Mouse (Mus musculus): Measurements from ENCODE around the gene Pnkp.

DNA sequence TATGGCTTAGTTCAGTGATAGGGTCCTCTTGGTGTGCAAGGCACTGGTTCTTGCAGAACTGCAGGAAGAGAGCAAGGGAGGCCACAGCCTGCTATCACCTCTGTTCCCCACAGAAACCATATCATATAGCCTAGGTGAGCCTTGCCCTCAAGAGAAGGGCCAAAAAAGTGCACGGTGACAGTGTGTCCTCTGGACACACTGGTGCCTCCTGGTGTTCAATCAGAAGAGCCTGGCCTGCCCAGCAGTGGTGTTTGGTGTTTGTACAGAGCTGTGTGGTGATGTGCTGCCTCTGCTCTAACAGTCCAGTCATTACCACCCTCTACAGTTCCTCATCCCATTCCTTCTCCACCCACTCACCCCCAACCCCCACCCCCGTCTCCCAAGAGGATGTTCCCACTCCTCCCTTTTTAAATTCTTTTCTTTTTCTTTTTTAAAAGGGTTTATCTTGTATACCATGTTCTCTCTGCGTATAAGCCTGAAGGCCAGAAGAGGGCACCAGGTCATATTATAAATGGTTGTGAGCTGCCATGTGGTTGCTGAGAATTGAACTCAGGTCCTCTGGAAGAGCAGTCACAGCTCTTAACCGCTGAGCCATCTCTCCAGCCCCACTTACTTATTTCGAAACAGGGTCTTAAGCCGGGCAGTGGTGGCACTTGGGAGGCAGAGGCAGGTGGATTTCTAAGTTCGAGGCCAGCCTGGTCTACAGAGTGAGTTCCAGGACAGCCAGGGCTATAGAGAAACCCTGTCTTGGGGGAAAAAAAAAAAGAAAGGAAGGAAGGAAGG is 35.1 kb upstream of the Pnkp start:
- TF ChIP-seq POLR2A (IDR thresholded peaks at IDR 0.05; ENCODE audit: low read depth, low read length) (no peak), POLR2AphosphoS2 (IDR thresholded peaks at IDR 0.05; ENCODE audit: low read depth, low read length) (no peak), CHD1 (IDR thresholded peaks at IDR 0.05; ENCODE audit: low read depth, low read length) (no peak), JUND (conservative IDR thresholded peaks at IDR 0.05; ENCODE audit: low read depth, low read length) (no peak), ZKSCAN1 (IDR thresholded peaks at IDR 0.05; ENCODE audit: borderline replicate concordance, low read depth, low read length) (no peak), MXI1 (IDR thresholded peaks at IDR 0.05; ENCODE audit: low read depth, low read length) (no peak), EP300 (IDR thresholded peaks at IDR 0.05; ENCODE audit: low read length) (no peak)
